Mouse (Mus musculus): ENCODE measurements at regions not wholly inside any gene's neighbourhood (a gene's known extent, or its start where the extent isn't known, plus 50 kb on each side); places are given as distances from the start of the nearest gene placed in this dataset.
A peak's percentile ranks its signal among the peaks of the same experiment; 100 is the strongest.
"Not testable (repeated sequence)": the region's sequence is repeated elsewhere in the genome, so short reads cannot be mapped to it uniquely, and the experiment has no call there.

DNA sequence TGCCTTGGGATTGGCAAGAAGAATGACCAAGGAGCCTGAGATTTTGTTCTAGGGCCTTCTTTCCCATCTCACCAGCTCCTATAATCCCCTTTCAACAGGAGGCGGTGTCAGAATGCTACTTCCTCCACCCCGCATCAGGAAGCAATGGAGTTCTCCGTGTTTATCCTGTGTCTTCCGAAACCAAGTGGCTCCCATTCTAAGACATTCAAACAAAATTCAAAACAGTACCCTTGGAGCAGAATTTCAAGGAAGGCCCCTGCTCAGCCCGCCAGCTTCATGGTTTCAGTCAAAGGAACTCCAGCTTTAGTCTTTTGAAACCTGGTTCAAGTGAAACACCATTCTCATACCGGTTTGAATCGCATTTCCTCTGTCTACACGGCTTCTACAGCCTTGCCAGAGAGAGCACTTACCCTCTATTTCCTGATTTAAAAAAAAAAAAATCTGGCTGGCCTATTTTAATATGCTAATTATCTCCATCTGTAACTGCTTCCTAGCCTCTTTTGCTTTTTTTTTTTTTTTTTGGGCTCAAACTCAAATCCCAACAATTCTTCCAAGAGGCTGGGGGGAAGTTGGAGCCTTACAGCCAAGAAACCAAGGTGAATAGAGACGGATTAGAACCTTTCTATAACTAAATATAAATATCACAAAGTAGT, 167.7 kb upstream of the Fam3c start:
- DNase-seq (ENCODE audit: low read depth, low spot score) = no peak

DNA sequence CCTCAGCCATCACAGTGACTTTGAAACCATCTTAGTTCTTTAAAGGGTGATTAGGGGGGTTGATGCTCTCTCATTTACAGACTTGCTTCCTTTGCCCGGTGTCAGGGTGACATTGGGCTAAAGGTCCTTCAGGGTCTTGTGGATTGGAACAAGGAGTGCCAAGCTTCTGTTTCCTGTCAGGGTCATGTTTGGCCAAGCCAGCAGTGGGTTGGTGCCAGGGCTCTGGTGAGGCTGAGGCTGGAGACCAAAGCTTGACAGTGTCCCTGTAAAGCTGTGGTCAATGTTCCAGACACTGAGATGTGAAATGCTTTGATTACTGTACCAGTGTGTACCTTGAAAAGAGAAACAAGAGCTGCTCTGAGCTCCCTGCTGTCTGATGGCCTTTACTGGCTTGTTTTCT, 150.8 kb upstream of the Fam3c start:
- DNase-seq (ENCODE audit: low read depth, low spot score) = no peak

DNA sequence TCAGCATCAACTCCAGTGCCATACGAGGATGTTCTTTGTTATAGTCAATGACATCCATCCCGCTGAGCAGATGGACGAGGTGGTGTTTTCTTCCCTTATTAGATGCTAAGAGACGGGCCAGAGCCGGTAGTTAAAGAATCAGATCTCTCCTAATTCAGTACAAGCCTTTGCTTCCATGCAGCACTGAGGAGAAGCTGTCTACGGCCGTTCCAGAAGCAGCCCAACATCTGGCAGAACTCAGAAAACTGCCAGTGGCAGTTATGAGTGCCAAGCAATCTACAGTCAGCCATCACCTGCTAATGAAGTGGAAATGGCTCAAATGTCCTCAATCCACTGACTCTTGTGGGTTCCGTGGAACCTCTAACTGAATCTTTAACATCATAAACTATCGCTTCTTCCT, 141.3 kb upstream of the Fam3c start:
- no peak for DNase-seq (ENCODE audit: low read depth, low spot score)

GRCm38 (mm10) chr6:22496471-22496870, 140.4 kb upstream of the Fam3c start:
- peak; percentile 37 for DNase-seq (ENCODE audit: low read depth, low spot score)

GRCm38 (mm10) chr6:22493632-22494260, 137.7 kb upstream of the Fam3c start:
- DNase-seq (ENCODE audit: low read depth, low spot score) = peak; percentile 72

DNA sequence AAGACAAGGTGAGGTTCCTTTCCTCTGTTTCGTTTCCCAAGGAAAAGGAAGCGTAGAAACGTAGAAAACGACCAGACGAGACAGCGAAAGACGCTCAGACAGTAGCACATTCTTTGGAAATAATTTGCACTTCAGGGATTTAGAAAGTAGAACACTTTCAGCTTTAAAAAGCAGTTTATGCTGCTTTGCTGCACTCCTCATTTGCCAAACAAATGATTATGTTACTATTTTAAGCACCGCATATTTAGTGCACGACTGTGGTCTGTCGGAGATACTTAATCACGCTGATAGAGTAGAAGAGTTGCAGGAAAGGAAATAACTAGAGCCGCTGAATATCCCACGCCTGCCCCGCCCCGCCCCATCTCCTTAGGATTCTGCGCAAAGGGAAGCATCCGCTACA, 136.9 kb upstream of the Fam3c start:
- no peak for DNase-seq (ENCODE audit: low read depth, low spot score)

DNA sequence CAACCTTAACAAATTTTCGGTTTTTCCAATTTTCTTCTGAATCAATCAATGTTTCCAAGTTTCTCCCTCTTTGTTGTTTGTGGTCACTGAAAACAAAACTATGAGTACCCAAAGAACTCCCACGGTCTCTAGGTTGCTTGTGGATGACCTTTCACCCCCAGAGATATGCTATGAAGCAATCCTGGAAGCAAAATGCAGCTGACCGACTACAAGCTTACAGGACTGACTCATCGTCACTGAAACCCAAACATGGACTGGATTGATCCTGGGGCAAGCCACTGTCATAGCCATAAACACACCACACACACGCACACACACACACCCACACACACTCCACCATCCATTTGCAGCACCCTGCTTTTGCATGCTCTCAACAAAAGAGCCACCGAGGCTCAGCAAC, 134.7 kb upstream of the Fam3c start:
- DNase-seq (ENCODE audit: low read depth, low spot score) = no peak

DNA sequence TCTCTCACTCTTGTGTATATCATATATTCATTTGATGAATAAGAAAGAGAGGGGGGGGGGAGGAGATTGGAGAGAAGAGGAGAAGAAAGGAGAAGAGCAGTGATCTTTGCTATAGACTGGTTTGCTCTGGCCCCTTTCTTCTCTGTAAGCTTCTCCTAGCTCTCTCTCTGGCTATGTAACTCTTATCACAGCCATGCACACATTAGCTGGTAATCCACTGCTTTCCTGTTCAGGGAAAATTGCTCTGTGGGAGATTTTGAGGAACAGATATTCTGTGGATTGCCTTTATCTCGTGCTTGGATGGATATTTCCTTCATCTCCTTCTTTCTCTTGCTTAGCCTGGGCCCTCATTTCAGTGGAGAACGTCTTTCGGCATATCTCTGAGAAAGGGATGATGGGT, 131.4 kb upstream of the Fam3c start:
- no peak for DNase-seq (ENCODE audit: low read depth, low spot score)

GRCm38 (mm10) chr6:22485828-22486518, 129.9 kb upstream of the Fam3c start:
- DNase-seq (ENCODE audit: low read depth, low spot score) = peak; percentile 26

GRCm38 (mm10) chr6:22482257-22482656, 126.2 kb upstream of the Fam3c start:
- DNase-seq (ENCODE audit: low read depth, low spot score) = peak; percentile 16

DNA sequence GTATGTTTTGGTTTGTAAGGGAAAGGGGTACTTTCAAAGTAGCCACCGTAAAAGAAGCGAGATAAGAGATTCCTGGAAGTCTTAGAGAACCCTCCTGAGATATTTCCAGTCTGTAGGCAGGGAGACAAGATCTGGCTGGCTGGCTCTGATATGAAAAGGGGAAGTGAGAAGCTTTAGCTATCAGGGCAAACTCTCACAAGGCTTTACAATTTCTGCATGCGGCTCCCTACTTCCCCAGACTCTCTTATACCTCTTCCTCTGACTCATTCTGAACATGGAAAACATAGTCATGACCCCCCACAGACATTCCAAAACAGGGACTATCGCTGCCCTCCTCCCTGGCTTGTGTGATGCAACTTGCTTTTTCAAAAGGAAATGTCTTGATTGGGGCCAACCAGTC, 118.6 kb upstream of the Fam3c start:
- no peak for DNase-seq (ENCODE audit: low read depth, low spot score)

- DNase-seq (ENCODE audit: low read depth, low spot score) = no peak
These were observed 118.0 kb upstream of the Fam3c start for GRCm38 (mm10) chr6:22474011-22474410.

- DNase-seq (ENCODE audit: low read depth, low spot score) = not testable (repeated sequence)
These were observed 116.4 kb upstream of the Fam3c start for GRCm38 (mm10) chr6:22472400-22472799.

DNA sequence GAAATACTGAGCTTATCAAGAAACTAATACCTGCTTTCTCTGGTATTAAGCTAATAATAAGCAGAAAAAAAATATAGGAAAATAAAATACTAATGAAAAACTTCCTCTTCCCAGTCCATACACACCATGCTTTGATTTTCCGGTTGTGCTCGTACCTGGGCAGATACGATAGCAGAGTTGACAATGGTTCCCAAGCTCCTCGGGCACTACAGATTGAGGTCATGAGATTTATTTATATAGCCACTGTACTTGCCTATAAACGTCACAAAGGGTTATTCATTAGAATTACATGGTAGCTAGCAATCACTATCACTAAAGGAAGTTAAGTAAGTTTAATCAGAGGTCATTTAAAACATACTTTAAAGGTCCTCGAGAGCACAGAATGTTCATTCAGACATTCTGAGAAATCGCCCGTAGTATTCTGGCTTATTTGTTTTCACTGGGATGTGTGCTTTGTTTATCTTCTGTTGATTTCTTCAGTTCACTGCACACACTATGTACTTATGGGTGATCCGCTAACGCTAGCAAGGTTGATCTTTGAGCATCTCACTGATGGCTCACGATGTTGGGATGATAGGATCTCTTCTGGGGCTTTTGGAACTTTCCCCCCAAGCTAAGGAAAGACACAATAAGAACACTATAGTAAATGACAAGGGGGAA, 111.4 kb upstream of the Fam3c start:
- no peak for DNase-seq (ENCODE audit: low read depth, low spot score)

DNA sequence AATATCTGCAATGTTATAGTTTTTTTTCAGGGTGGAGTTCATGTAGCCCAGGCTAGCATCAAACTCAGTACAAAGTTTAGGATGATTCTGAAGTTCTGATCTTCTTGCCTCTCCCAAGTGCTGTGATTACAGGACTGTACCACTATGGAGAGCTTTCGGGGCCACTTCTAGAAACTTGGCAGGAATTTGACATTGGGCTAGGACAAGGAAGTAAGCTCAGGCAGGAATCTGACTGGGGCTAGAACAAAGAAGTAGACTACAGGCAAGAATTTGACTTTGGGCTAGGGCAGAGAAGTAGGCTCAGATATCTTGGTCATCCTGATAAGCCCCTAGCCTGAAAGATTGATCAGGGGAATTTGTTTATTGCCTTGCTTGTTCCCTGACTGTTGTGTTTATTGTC, 109.9 kb upstream of the Fam3c start:
- DNase-seq (ENCODE audit: low read depth, low spot score) = peak; percentile 67

GRCm38 (mm10) chr6:22459440-22460016, 103.5 kb upstream of the Fam3c start:
- DNase-seq (ENCODE audit: low read depth, low spot score) = no peak

DNA sequence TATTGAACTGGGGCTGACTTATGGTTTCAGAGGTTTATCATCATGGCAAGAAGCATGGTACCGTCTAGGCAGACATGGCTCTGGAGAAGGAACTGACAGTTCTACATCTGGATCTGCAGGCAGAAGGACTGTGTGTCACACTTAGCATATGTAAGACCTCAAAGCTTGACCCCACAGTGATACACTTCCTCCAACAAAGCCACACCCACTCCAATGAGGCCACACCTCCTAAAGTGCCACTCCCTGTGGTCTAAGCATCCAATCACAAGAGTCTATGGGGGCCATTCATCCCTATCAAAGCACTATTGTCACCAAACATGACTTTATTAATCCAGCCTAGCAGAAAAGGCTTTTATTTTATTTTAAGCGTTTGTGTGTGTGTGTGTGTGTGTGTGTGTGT, 96.2 kb upstream of the Fam3c start:
- peak; percentile 68 for DNase-seq (ENCODE audit: low read depth, low spot score)

GRCm38 (mm10) chr6:22450501-22450900, 94.5 kb upstream of the Fam3c start:
- DNase-seq (ENCODE audit: low read depth, low spot score) = no peak

DNA sequence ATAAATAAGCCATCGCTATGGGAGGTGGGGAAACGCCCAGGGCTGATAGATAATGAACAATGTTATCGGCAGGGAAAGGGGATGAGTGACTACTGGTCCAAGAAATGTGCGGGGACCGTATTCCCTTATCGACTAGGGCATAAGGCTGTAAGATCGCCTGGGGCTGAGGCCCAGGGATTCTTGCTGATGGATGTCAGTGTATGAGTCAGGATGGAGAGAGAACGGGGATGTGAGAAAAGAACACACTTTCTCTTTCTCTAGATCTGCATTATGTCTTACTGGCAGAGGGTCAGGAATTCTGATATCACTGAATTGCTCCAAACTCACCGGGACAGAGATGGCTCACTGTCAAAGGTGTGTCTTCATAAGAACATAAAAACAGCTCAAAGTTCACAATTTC, 92.9 kb upstream of the Fam3c start:
- DNase-seq (ENCODE audit: low read depth, low spot score) = no peak

DNA sequence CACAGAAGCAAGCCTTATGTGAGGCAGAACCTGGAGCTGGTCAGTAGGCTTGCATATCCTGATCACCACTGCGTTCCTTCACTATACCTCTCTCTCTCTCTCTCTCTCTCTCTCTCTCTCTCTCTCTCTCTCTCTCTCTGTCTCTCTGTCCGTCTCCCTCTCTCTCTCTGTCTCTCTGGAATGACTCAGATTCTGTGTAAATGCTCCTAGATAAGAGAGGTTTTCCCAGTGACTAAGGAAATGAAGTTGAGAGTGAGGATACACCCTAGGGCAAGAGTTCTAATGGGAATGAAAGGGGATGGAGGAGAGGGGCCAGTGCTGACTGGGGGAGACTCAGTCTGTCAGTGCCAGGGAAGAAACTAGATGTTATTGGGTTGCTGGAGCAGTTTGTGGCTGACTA, 91.6 kb upstream of the Fam3c start:
- no peak for DNase-seq (ENCODE audit: low read depth, low spot score)

DNA sequence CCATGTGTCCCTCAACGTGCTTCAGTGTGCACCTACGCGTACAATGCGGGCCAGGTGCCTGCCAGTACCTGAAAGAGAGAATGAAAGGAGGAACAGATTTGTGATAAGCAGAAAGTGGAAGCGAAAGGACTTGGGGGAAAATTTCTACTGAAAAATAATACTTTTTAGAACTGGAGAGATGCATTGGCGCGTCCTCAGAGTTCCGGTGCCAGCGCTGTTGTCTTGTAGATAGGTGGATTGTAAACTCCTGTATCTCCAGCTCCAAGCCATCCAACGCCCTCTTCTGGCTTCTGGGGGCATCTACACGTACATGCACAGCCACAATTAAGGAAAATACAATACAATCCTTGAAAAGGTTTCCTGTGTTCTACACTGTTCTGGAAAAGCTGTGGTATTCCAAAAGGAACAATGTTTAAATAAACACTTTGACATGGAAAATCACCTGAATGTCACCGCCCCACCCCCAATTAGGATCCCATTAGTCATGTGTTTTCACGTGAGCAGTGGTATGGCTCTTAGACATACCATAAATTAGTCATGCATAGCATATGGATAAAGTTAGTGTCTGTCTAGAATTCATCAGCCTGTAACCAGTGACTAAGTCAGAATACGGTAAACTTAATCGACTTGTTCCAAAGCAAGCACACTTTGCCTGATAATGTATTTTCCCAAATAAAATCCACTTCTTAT, 90.7 kb upstream of the Fam3c start:
- DNase-seq (ENCODE audit: low read depth, low spot score) = peak; percentile 80

GRCm38 (mm10) chr6:22444856-22445255, 88.8 kb upstream of the Fam3c start:
- DNase-seq (ENCODE audit: low read depth, low spot score) = peak; percentile 92

Measured in ZHBTc4 (cell line).